Mouse (Mus musculus): ENCODE results near the gene Ank2. TPM values are rescaled to one million over a fixed set of nuclear protein-coding genes. Genes with fewer than 3 reads are reported as not detected.
A peak's percentile ranks its signal among the peaks of the same experiment; 100 is the strongest.

The Ank2 gene
- total and polyA plus RNA-seq, 2 experiments from 2014 or later, result 160 to 575 TPM

DNA sequence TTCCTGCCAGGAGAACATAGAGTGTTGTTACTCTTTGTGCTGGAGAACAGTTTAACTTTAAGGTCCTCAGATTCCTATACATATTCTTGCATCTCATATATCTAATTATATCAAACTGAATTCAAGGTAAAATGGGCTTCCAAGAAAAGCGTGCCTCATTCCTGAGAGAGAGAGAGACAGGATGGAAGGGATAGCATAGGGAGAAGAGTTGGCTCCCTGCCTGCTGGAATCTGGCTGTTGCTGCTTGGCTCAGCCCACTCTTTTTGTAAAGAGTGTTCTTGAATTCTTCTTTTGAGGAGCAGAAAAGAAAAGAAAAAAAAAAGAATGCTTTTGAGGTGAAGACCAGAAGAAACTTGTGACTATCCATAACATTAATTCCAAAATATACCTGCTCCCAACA, 427.7 kb downstream of the Ank2 start:
- no peak overlapping the region for H3K4me2 ChIP-seq (ENCODE audit: low read depth)
- H3K9me3 ChIP-seq (ENCODE audit: low read length), result no peaks in the 10 kb centered on the region
- no peak overlapping the region for H3K9ac ChIP-seq
- no peaks in the 10 kb centered on the region for H3K4me1 ChIP-seq (ENCODE audit: insufficient read depth)
- no peaks in the 10 kb centered on the region for H3K27me3 ChIP-seq (ENCODE audit: insufficient read depth, low read length)
- no peaks in the 10 kb centered on the region for H3K36me3 ChIP-seq (ENCODE audit: insufficient read depth)
- no peak overlapping the region for H3K4me3 ChIP-seq (ENCODE audit: low read depth, low read length)
- WGBS, result 33% methylated on average over 1 of the region's 1 CpGs
- ATAC-seq (no peak), DNase-seq (peak; percentile 63)
- no peak overlapping the region for H3K27ac ChIP-seq (ENCODE audit: low read depth, low read length)
- no peak for TF ChIP-seq CTCF (IDR thresholded peaks at IDR 0.05; ENCODE audit: low read depth)

DNA sequence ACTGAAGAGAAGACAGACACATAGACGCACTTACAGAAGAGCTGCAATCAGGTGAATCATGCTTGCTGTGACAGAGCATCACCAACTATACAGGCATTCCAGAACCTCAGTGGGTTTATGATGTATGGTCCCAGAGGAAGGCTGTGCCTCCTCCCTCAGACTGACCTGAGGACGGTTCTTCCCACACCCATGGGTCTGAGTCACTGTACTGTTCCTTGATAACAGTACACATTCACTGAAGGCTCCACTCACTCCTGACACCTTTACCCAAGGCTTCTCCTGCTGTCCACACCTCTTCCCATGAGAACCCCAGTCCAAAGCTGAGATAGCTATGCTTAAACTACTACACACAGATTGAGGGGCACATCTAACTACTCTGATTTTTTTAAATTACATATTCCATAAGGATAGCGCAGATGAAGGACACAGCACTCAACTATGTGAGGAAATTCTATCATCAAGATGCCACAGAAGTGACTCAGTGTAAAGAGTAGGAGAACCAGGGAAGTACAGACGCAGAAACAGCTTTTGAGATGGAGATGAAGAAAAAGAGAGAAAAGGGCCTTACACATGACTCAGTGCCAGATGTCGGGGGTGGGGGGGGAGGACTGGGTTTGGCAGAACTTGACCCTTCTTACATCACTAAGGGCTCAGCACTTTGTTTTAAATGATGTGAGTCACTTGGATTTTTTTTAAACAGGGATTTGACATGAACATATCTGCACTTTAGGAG, 435.3 kb downstream of the Ank2 start:
- Histone ChIP-seq H3K9me3 (ENCODE audit: low read length) (no peaks in the 10 kb centered on the region), H3K4me3 (ENCODE audit: low read depth, low read length) (no peak overlapping the region), H3K27me3 (ENCODE audit: insufficient read depth, low read length) (no peaks in the 10 kb centered on the region), H3K27ac (ENCODE audit: low read depth, low read length) (no peak overlapping the region), H3K9ac (no peak overlapping the region), H3K36me3 (ENCODE audit: insufficient read depth) (no peaks in the 10 kb centered on the region), H3K4me1 (ENCODE audit: insufficient read depth) (no peaks in the 10 kb centered on the region), H3K4me2 (ENCODE audit: low read depth) (no peak overlapping the region)
- DNase-seq (no peak), ATAC-seq (0 out of 2 replicates have a peak, but pooled peaks have one; percentile 27)
- 83% methylated on average over 5 of the region's 5 CpGs for WGBS
- TF ChIP-seq CTCF (IDR thresholded peaks at IDR 0.05; ENCODE audit: low read depth), result no peak

DNA sequence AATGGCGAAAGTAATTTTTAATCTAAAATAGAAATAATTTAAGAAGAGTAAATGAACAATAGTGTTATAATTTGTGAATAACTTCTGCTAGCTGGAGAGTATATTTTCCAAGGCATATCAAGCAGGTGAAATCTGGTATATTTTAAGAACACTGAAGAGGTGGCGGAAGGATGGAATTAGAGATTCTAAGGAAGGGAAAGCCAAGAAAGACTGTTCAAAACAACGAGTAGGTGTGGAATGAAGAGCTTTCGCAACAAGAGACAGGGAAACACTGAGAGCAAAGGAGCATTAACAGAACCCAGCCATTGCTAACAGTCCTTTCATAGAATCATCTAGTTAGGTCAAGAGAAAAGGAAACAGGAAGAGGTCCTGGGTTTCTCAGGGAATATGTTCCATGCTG, 439.5 kb downstream of the Ank2 start:
- no peak for TF ChIP-seq CTCF (IDR thresholded peaks at IDR 0.05; ENCODE audit: low read depth)
- Histone ChIP-seq H3K4me2 (ENCODE audit: low read depth) (no peak overlapping the region), H3K36me3 (ENCODE audit: insufficient read depth) (no peaks in the 10 kb centered on the region), H3K9me3 (ENCODE audit: low read length) (no peaks in the 10 kb centered on the region), H3K9ac (no peak overlapping the region), H3K4me1 (ENCODE audit: insufficient read depth) (no peaks in the 10 kb centered on the region), H3K27ac (ENCODE audit: low read depth, low read length) (no peak overlapping the region), H3K4me3 (ENCODE audit: low read depth, low read length) (no peak overlapping the region), H3K27me3 (ENCODE audit: insufficient read depth, low read length) (no peaks in the 10 kb centered on the region)
- 87% methylated on average over 4 of the region's 4 CpGs for WGBS
- DNase-seq (no peak), ATAC-seq (no peak)

GRCm38 (mm10) chr3:127041288-127041687, 457.9 kb downstream of the Ank2 start:
- no peak for DNase-seq
- TF ChIP-seq CTCF (IDR thresholded peaks at IDR 0.05; ENCODE audit: low read depth), result no peak
- Histone ChIP-seq H3K4me3 (ENCODE audit: low read depth, low read length) (no peak overlapping the region), H3K4me1 (ENCODE audit: insufficient read depth) (no peaks in the 10 kb centered on the region), H3K27me3 (ENCODE audit: insufficient read depth, low read length) (no peaks in the 10 kb centered on the region), H3K9ac (no peak overlapping the region), H3K36me3 (ENCODE audit: insufficient read depth) (peaks cover 23% of the 10 kb centered on the region), H3K27ac (ENCODE audit: low read depth, low read length) (no peak overlapping the region), H3K9me3 (ENCODE audit: low read length) (no peaks in the 10 kb centered on the region), H3K4me2 (ENCODE audit: low read depth) (no peak overlapping the region)
- no peak for ATAC-seq
- WGBS, result 94% methylated on average over 7 of the region's 7 CpGs

DNA sequence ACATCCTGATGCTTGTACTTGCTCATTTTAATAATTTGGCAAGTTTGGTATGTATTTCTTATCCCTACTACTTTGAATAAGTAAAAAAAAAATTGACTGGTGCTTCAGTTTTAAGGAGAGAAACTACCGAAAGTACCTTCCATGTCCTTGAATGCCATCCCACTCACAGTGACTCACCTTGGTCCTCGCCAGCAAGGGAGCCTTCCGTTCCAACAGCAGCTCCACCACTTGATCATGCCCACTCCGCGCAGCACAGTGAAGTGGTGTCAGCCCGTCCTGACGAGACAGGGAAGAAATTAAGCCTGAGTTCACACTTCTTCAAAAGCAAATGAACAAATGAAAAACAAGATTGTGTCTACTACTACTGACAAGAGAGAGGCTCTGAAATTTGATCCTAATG, 460.6 kb downstream of the Ank2 start:
- no peak for DNase-seq
- Histone ChIP-seq H3K27ac (ENCODE audit: low read depth, low read length) (no peak overlapping the region), H3K4me1 (ENCODE audit: insufficient read depth) (no peaks in the 10 kb centered on the region), H3K4me3 (ENCODE audit: low read depth, low read length) (no peak overlapping the region), H3K4me2 (ENCODE audit: low read depth) (no peak overlapping the region), H3K9me3 (ENCODE audit: low read length) (no peaks in the 10 kb centered on the region), H3K27me3 (ENCODE audit: insufficient read depth, low read length) (no peaks in the 10 kb centered on the region), H3K9ac (no peak overlapping the region), H3K36me3 (ENCODE audit: insufficient read depth) (peaks cover 11% of the 10 kb centered on the region)
- TF ChIP-seq CTCF (IDR thresholded peaks at IDR 0.05; ENCODE audit: low read depth), result no peak
- ATAC-seq, result no peak
- 85% methylated on average over 7 of the region's 7 CpGs for WGBS

DNA sequence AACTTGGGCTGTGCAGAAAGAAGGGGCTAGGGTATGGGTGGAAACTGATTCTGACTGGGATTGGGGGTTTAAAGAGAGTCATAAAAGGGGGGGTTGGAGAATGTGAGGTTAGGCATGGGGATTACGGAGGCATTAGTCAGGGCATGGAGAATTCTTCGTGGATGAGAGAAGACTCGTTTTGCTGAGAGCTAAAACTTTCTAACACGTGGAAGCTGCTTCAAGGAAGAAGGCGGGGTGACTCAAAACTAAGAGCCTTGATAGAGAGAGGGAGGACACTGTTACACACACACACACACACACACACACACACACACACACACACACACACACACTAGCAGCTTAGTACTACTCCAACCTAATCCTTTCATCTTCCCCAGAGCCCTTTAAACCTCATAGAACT, 463.0 kb downstream of the Ank2 start:
- no peak for TF ChIP-seq CTCF (IDR thresholded peaks at IDR 0.05; ENCODE audit: low read depth)
- ATAC-seq, result peak; percentile 16; the same call in 1 of the 2 replicates
- H3K4me2 ChIP-seq (ENCODE audit: low read depth), result no peak overlapping the region
- H3K27ac ChIP-seq (ENCODE audit: low read depth, low read length), result no peak overlapping the region
- DNase-seq, result no peak
- peaks cover 23% of the 10 kb centered on the region for H3K36me3 ChIP-seq (ENCODE audit: insufficient read depth)
- H3K27me3 ChIP-seq (ENCODE audit: insufficient read depth, low read length), result no peaks in the 10 kb centered on the region
- H3K9ac ChIP-seq, result no peak overlapping the region
- no peaks in the 10 kb centered on the region for H3K9me3 ChIP-seq (ENCODE audit: low read length)
- 81% methylated on average over 5 of the region's 5 CpGs for WGBS
- no peak overlapping the region for H3K4me3 ChIP-seq (ENCODE audit: low read depth, low read length)
- H3K4me1 ChIP-seq (ENCODE audit: insufficient read depth), result no peaks in the 10 kb centered on the region

DNA sequence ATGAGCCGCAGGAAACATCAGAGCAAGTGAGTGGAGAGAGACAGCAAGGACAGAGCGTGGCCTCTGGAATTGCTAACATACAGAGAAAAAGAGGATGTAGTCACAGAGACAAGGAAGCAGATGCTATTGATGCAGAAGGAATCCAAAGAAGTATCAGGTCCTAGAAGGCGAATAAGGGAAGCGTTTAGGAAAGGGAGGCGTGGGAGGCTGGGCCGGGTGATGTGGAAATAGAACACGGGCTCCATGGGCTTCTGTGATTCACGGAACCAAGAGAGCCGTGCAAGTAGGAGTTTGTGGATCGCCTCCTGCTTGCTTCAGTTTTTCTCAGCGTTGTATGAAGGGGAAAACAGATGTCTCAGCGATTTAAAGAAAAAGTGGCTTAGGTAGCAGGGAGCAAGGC, 463.6 kb downstream of the Ank2 start:
- WGBS, result 88% methylated on average over 12 of the region's 12 CpGs
- Histone ChIP-seq H3K9me3 (ENCODE audit: low read length) (no peaks in the 10 kb centered on the region), H3K27ac (ENCODE audit: low read depth, low read length) (no peak overlapping the region), H3K4me3 (ENCODE audit: low read depth, low read length) (no peak overlapping the region), H3K27me3 (ENCODE audit: insufficient read depth, low read length) (no peaks in the 10 kb centered on the region), H3K4me1 (ENCODE audit: insufficient read depth) (no peaks in the 10 kb centered on the region), H3K36me3 (ENCODE audit: insufficient read depth) (peaks cover 24% of the 10 kb centered on the region), H3K4me2 (ENCODE audit: low read depth) (no peak overlapping the region), H3K9ac (no peak overlapping the region)
- ATAC-seq (no peak), DNase-seq (no peak)
- TF ChIP-seq CTCF (IDR thresholded peaks at IDR 0.05; ENCODE audit: low read depth), result no peak

All from forebrain, postnatal 0 days (tissue).